Mouse (Mus musculus) hindbrain, embryonic 14.5 days (tissue): ENCODE results near the gene Clp1. TPM values are rescaled to one million over a fixed set of nuclear protein-coding genes. Genes with fewer than 3 reads are reported as not detected.

Experiments
- ATAC-seq: fragments of 200-750 bp; cut with Nextera tagmentation; 2 replicates; pipeline ENCODE4 v1.8.0; 2017; ENCODE audit warnings: moderate number of reproducible peaks, mild to moderate bottlenecking, moderate TSS enrichment, moderate library complexity; ENCODE audit not compliant: low FRiP score
- DNase-seq: peaks from one replicate; pipeline ENCODE4 v3.0.0-alpha.2; 2015; ENCODE audit warnings: low spot score
- H3K27ac ChIP-seq: fragments of 300-500 bp; sonication (generic); 2 replicates; pipeline ENCODE4 v1.5.1; 2014; ENCODE audit warnings: mild to moderate bottlenecking, moderate library complexity
- H3K27me3 ChIP-seq: fragments of 300-500 bp; sonication (generic); 2 replicates; pipeline ENCODE4 v1.6.1; 2014; ENCODE audit warnings: mild to moderate bottlenecking, low read length, mixed read lengths; ENCODE audit not compliant: control insufficient read depth, insufficient read depth
- H3K36me3 ChIP-seq: fragments of 300-500 bp; sonication (generic); replicated peaks from 2 replicates; pipeline ENCODE4 v1.6.1; 2014; ENCODE audit not compliant: control insufficient read depth, insufficient read depth
- H3K4me1 ChIP-seq: fragments of 300-500 bp; sonication (generic); replicated peaks from 2 replicates; pipeline ENCODE4 v1.6.1; 2014; ENCODE audit warnings: antibody characterized with exemption, low read length, mixed read lengths; ENCODE audit not compliant: control insufficient read depth, insufficient read depth
- H3K4me2 ChIP-seq: fragments of 300-500 bp; sonication (generic); replicated peaks from 2 replicates; pipeline ENCODE4 v1.6.1; 2014; ENCODE audit warnings: mild to moderate bottlenecking, moderate library complexity
- H3K4me3 ChIP-seq: fragments of 300-500 bp; sonication (generic); replicated peaks from 2 replicates; pipeline ENCODE4 v1.5.1; 2014; ENCODE audit warnings: mild to moderate bottlenecking, low read length
- H3K9ac ChIP-seq: fragments of 300-500 bp; sonication (generic); 2 replicates; pipeline ENCODE4 v1.6.1; 2014
- H3K9me3 ChIP-seq: fragments of 300-500 bp; sonication (generic); 2 replicates; pipeline ENCODE4 v1.6.1; 2016; ENCODE audit warnings: low read length; ENCODE audit not compliant: control insufficient read depth
- WGBS: fragments of 180-500 bp; shearing (Covaris S2); extraction: QIAGEN DNeasy Blood & Tissue Kit; methylation state at CpG from one replicate; pipeline ENCODE4 v1.1.7; 2014; 5-methylcytosine and 5-hydroxymethylcytosine counted together
- polyA plus RNA-seq: library from polyadenylated mRNA; unstranded; fragments of >200 nt; fragmentation: Nextera tagmentation; extraction: Ambion mirVana; gene quantifications from 2 replicates; pipeline ENCODE4 v1.2.1, GENCODE M21; 2014

The Clp1 gene
- polyA plus RNA-seq, 1 experiment from 2014 or later: 21.3 TPM

DNA sequence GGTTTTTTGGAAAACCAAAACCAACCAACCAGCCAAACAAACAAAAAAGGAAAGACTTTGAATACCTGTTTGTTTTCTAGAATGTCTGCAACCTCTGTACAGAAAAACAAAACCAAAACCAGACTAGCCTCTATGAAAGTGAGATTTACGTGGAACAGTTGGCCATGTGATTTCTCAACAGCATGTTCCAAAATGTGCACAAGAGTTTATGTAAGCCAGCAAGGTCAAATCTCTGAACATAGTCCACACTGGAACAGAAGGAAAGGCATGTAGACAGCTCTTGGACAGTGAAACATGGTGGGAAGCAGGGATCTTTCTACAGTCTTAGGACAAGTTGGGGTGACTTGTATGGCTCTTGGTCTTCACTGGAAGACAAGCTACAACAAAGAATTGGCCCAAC, 34.7 kb upstream of the Clp1 start:
- 95% methylated on average over 1 of the region's 1 CpGs for WGBS
- DNase-seq (no peak), ATAC-seq (no peak)
- peaks cover 5% of the 10 kb centered on the region; the same call in 1 of the 2 replicates for H3K36me3 ChIP-seq
- no peaks in the 10 kb centered on the region for H3K9me3 ChIP-seq
- no peak overlapping the region for H3K4me3 ChIP-seq
- H3K27ac ChIP-seq: no peak overlapping the region
- no peak overlapping the region for H3K4me2 ChIP-seq
- no peak overlapping the region for H3K9ac ChIP-seq
- no peaks in the 10 kb centered on the region for H3K27me3 ChIP-seq
- H3K4me1 ChIP-seq: no peaks in the 10 kb centered on the region

- H3K27me3 ChIP-seq: no peaks in the 10 kb centered on the region
- ATAC-seq: no peak
- H3K9me3 ChIP-seq: no peaks in the 10 kb centered on the region
- no peak for DNase-seq
- no peak overlapping the region for H3K4me2 ChIP-seq
- H3K27ac ChIP-seq: no peak overlapping the region
- 91% methylated on average over 3 of the region's 3 CpGs for WGBS
- no peak overlapping the region for H3K4me3 ChIP-seq
- no peak overlapping the region for H3K9ac ChIP-seq
- peaks cover 5% of the 10 kb centered on the region; the same call in 1 of the 2 replicates for H3K36me3 ChIP-seq
- H3K4me1 ChIP-seq: no peaks in the 10 kb centered on the region
These were observed 34.2 kb upstream of the Clp1 start for GRCm38 (mm10) chr2:84761309-84761708.

DNA sequence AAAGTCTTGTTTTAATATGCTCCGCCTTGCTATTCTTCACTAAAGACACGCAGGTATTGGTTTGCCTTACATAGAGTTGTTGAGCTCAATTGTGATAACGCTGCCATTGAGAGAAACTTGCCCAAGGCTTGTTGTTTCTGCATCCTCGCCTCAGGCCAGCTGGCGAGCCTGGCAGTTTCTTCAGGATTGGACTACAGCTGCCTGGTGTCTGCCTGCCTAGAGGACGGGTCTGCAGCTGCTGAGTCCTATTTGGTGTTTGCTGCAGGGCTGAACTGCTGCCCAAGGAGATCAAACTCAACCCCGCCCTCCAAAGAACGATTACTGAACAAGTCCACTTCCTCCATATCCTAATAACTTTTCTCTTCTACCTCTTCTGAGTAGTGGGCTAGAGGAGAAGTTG, 33.6 kb upstream of the Clp1 start:
- H3K4me3 ChIP-seq: no peak overlapping the region
- DNase-seq (no peak), ATAC-seq (no peak)
- no peak overlapping the region for H3K27ac ChIP-seq
- H3K4me1 ChIP-seq: no peaks in the 10 kb centered on the region
- no peak overlapping the region for H3K9ac ChIP-seq
- no peaks in the 10 kb centered on the region for H3K9me3 ChIP-seq
- no peak overlapping the region for H3K4me2 ChIP-seq
- 71% methylated on average over 8 of the region's 8 CpGs for WGBS
- H3K36me3 ChIP-seq: peaks cover 5% of the 10 kb centered on the region; the same call in 1 of the 2 replicates
- no peaks in the 10 kb centered on the region for H3K27me3 ChIP-seq

DNA sequence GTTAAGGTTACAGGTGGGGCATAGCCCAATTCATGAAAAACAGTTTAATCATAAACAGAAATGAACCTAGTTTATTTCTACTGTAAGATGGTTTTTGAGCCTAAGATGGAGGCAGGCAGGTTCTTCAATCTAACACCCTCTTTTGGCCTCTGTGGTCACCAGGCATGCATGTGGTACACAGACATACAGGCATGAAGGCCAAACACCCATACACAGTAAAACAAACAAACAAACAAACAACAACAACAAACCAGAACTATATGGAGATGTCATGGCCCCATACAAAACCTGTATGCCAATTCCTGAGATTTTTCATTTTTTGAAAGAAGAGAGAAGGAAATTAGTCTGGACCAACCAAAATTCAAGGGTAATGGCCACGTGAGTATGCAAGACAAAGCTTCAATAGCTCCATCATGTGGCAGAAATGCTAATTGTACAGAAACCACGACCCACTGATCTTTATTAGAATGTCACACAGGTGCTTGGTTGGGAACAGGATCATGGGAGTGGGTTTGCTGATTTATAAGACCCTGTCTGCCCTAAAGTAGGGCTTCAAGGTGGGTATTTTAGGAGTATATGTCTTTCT, 31.5 kb upstream of the Clp1 start:
- H3K27ac ChIP-seq: no peak overlapping the region
- no peak overlapping the region for H3K4me3 ChIP-seq
- H3K4me1 ChIP-seq: no peaks in the 10 kb centered on the region
- ATAC-seq: peak; percentile 60; the same call in 1 of the 2 replicates
- no peaks in the 10 kb centered on the region for H3K36me3 ChIP-seq
- DNase-seq: peak; percentile 64
- no peak overlapping the region for H3K4me2 ChIP-seq
- no peak overlapping the region for H3K9ac ChIP-seq
- no peaks in the 10 kb centered on the region for H3K27me3 ChIP-seq
- 1% methylated on average over 2 of the region's 2 CpGs for WGBS
- no peaks in the 10 kb centered on the region for H3K9me3 ChIP-seq

DNA sequence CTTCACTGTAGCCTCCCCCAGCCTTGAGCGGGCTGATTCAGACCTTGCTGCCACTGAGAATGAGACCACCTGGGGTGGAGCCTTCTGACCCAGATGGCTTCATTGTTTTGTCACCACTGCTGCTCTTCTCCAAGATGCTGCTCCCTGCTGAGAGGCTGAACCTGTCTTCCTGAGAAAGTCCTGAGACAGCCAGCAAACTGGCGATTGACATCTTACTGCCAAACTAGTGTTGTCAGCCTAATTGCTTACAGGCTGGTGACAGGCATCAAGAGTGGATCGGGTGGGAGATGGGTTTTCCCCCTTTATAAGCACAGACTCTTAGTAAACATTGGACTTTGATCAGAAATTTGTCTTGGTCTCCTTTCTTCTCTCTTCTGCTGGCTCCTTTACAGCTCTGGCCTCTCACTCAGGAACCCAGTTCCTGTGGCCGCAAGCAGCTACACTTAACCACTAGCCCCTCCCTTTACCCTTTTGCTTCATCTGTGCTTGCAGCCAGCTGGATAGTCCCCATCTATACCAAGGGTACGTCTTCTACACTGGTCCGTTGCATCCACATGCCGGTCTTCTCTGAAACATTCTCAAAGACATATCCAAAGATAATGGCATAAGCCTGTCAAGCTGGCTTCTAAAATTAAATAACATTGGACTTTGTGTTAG, 30.0 kb upstream of the Clp1 start:
- Histone ChIP-seq H3K36me3 (no peaks in the 10 kb centered on the region), H3K27ac (no peak overlapping the region), H3K9ac (no peak overlapping the region), H3K4me3 (no peak overlapping the region), H3K27me3 (no peaks in the 10 kb centered on the region), H3K4me2 (no peak overlapping the region), H3K9me3 (no peaks in the 10 kb centered on the region), H3K4me1 (no peaks in the 10 kb centered on the region)
- DNase-seq: no peak
- no peak for ATAC-seq
- 59% methylated on average over 7 of the region's 7 CpGs for WGBS

DNA sequence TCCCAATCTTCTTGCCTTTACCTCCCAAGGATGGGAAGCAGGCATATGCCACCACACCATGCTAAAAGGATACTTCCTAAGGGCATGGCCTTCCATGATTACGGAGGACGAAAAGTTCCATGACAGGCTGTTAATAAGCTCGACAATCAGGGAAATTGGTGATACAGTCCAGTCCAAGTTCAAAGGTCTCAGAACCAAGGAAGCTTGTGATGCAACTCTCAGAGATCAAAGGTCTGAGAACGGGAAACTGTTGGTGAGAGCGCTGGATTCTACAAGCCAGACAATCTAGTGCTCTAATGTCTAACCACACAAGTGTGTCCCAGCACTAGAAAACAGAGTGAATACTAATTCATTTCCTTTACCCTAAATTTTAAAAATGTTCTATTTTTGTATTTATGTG, 29.1 kb upstream of the Clp1 start:
- Histone ChIP-seq H3K9me3 (no peaks in the 10 kb centered on the region), H3K36me3 (no peaks in the 10 kb centered on the region), H3K27me3 (no peaks in the 10 kb centered on the region), H3K4me2 (no peak overlapping the region), H3K4me1 (no peaks in the 10 kb centered on the region), H3K27ac (no peak overlapping the region), H3K4me3 (no peak overlapping the region), H3K9ac (no peak overlapping the region)
- WGBS: 87% methylated on average over 5 of the region's 5 CpGs
- DNase-seq (no peak), ATAC-seq (no peak)

GRCm38 (mm10) chr2:84750115-84750514, 23.0 kb upstream of the Clp1 start:
- Histone ChIP-seq H3K4me1 (no peaks in the 10 kb centered on the region), H3K36me3 (no peaks in the 10 kb centered on the region), H3K4me2 (no peak overlapping the region), H3K9me3 (no peaks in the 10 kb centered on the region), H3K4me3 (no peak overlapping the region), H3K27ac (no peak overlapping the region), H3K27me3 (no peaks in the 10 kb centered on the region), H3K9ac (no peak overlapping the region)
- peak; percentile 28 for DNase-seq
- ATAC-seq: no peak
- WGBS: 72% methylated on average over 6 of the region's 6 CpGs

DNA sequence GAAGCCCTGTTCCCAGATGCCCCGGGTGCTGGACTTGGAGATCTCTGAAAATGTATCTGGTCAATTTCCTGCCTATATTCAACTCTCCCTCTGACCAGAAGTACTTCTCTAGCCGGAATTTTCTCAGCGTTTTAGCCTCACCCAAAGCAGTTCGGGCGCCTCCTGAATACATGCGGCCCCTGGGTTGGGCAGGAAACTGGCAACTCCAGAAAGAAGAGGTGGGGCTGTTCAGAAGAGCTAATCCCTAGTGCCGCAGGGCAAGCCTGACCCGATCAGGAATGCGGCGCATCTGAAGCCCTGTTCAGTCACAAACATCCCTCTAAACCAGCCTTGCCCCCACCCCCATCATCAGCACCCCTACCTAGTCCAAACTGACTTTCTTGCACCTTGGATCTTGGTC, 17.0 kb upstream of the Clp1 start:
- ATAC-seq: peak; percentile 15

GRCm38 (mm10) chr2:84743561-84743960, 16.4 kb upstream of the Clp1 start, which contains the start of gene Gm19426:
Gene Gm19426 (minus strand): TSS chr2:84743655.
- peak; percentile 87 for DNase-seq
- Histone ChIP-seq H3K4me1 (peaks cover 40% of the 10 kb centered on the region), H3K27me3 (no peaks in the 10 kb centered on the region), H3K27ac (peak within 1 kb of the TSS; percentile 98), H3K9me3 (no peaks in the 10 kb centered on the region), H3K36me3 (0 out of 2 replicates have a peak, but pooled peaks cover 7% of the 10 kb centered on the region), H3K4me3 (peak within 1 kb of the TSS; percentile 89), H3K4me2 (peak within 1 kb of the TSS; percentile 86), H3K9ac (peak within 1 kb of the TSS; percentile 89)
- under 1% methylated on average over 25 of the region's 25 CpGs for WGBS
- peak; percentile 91 for ATAC-seq

More for the DNA sequence above, 17.0 kb upstream of the Clp1 start:
- Histone ChIP-seq H3K27me3 (no peaks in the 10 kb centered on the region), H3K9me3 (no peaks in the 10 kb centered on the region), H3K4me1 (peaks cover 37% of the 10 kb centered on the region), H3K27ac (peak overlapping the region; percentile 98), H3K4me2 (peak overlapping the region; percentile 86), H3K36me3 (0 out of 2 replicates have a peak, but pooled peaks cover 7% of the 10 kb centered on the region), H3K9ac (peak overlapping the region; percentile 89), H3K4me3 (peak overlapping the region; percentile 89)
- WGBS: 2% methylated on average over 10 of the region's 10 CpGs
- peak; percentile 33 for DNase-seq
